Mouse (Mus musculus) thymus, adult 2 months (tissue): Measurements from ENCODE around the gene Gm49380.

Source experiments
- CTCF ChIP-seq: fragments of 200-500 bp; IDR thresholded peaks from 2 replicates; pipeline ENCODE4 v1.5.1; 2012; ENCODE audit warnings: mild to moderate bottlenecking, control low read depth, low read length, moderate library complexity, borderline replicate concordance; ENCODE audit not compliant: control insufficient read depth, poor library complexity, insufficient read depth; ENCODE audit errors: extremely low read depth
- POLR2A ChIP-seq: fragments of 200-500 bp; IDR thresholded peaks from 2 replicates; pipeline ENCODE4 v1.6.1; 2012; ENCODE audit warnings: mild to moderate bottlenecking, low read length, control low read depth, moderate library complexity; ENCODE audit not compliant: control insufficient read depth, poor library complexity, insufficient read depth; ENCODE audit errors: extremely low read depth

DNA sequence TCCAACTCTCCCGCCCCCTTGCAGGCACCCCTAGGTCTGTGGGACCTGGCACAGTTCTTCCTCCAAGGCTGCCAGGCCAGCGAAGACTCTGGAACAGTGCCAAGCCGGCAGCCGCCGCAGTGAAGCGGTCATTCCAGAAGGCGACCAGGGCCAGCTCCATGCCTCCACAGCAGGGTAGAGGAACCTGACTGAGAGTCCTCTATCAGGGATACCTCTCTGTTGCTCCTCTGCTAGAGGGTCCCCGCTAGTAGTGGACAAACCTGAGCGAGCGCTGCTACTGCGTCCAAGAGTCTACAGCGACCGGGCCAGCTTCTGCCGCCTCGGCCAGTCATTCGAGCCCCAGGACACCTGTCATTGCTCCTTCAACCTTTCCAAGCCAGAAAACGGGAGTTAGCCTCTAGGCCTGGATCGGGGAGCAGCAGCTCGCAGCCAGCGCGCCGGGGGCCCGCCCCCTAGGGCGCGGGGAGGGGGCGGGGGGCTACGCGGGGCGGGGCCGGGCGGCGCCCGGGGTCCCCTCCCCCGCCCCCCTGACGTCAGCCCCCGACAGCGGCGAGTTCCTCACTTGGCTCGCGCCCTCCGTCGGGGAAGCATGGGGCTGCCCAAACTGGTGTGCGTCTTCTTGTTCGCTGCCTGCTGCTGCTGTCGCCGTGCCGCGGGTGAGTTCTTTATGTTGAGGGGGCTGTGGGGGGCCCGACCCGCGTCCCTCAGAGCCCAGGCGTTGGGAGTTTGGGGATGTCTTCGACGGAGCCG lies 21.0 kb upstream of the Gm49380 start, which contains the start of gene Mcam:
- TF ChIP-seq POLR2A (no peak), CTCF (no peak)
